Mouse (Mus musculus): ENCODE measurements at regions not wholly inside any gene's neighbourhood (a gene's known extent, or its start where the extent isn't known, plus 50 kb on each side); places are given as distances from the start of the nearest gene placed in this dataset.

GRCm38 (mm10) chr6:66012675-66013074 lies 60.3 kb downstream of the 4930544G11Rik start:
- no peak for DNase-seq

GRCm38 (mm10) chr6:66023531-66023930 lies 71.1 kb downstream of the 4930544G11Rik start:
- no peak for DNase-seq

- DNase-seq: no peak
These were observed 84.4 kb downstream of the 4930544G11Rik start for GRCm38 (mm10) chr6:66036789-66037188.

- DNase-seq: no peak
These were observed 99.4 kb downstream of the 4930544G11Rik start for GRCm38 (mm10) chr6:66051852-66052251.

GRCm38 (mm10) chr6:66052386-66052785 lies 100.0 kb downstream of the 4930544G11Rik start:
- no peak for DNase-seq

GRCm38 (mm10) chr6:66053197-66053596 lies 100.8 kb downstream of the 4930544G11Rik start:
- no peak for DNase-seq

- DNase-seq: no peak
These were observed 116.5 kb downstream of the 4930544G11Rik start for GRCm38 (mm10) chr6:66068874-66069273.

- DNase-seq: no peak
These were observed 125.0 kb downstream of the 4930544G11Rik start for GRCm38 (mm10) chr6:66077445-66077844.

- DNase-seq: no peak
These were observed 126.4 kb downstream of the 4930544G11Rik start for GRCm38 (mm10) chr6:66078769-66079168.

- DNase-seq: peak; percentile 10
These were observed 149.2 kb downstream of the 4930544G11Rik start for GRCm38 (mm10) chr6:66101555-66102071.

GRCm38 (mm10) chr6:66114366-66114765 lies 162.0 kb downstream of the 4930544G11Rik start:
- no peak for DNase-seq

- no peak for DNase-seq
These were observed 169.2 kb downstream of the 4930544G11Rik start for GRCm38 (mm10) chr6:66121479-66122183.

GRCm38 (mm10) chr6:66124292-66124691 lies 171.9 kb downstream of the 4930544G11Rik start:
- no peak for DNase-seq

GRCm38 (mm10) chr6:66151786-66152185 lies 199.4 kb downstream of the 4930544G11Rik start:
- no peak for DNase-seq

- no peak for DNase-seq
These were observed 202.4 kb downstream of the 4930544G11Rik start for GRCm38 (mm10) chr6:66154831-66155230.

- no peak for DNase-seq
These were observed 208.4 kb downstream of the 4930544G11Rik start for GRCm38 (mm10) chr6:66160805-66161204.

GRCm38 (mm10) chr6:66168913-66169312 lies 216.5 kb downstream of the 4930544G11Rik start:
- DNase-seq: no peak

- peak; percentile 19 for DNase-seq
These were observed 245.6 kb downstream of the 4930544G11Rik start for GRCm38 (mm10) chr6:66197990-66198389.

GRCm38 (mm10) chr6:66200136-66200790 lies 247.9 kb downstream of the 4930544G11Rik start:
- DNase-seq: no peak

GRCm38 (mm10) chr6:66206197-66206925 lies 254.0 kb downstream of the 4930544G11Rik start:
- no peak for DNase-seq

GRCm38 (mm10) chr6:66217543-66217942 lies 265.1 kb downstream of the 4930544G11Rik start:
- no peak for DNase-seq

GRCm38 (mm10) chr6:66224164-66224903 lies 271.9 kb downstream of the 4930544G11Rik start:
- no peak for DNase-seq

- no peak for DNase-seq
These were observed 284.0 kb downstream of the 4930544G11Rik start for GRCm38 (mm10) chr6:66236368-66236767.

All from layer of hippocampus, adult 9-11 months (tissue).